Mouse (Mus musculus) G1E (cell line): Measurements from ENCODE around the gene Ldb3.

Experiments used
- CTCF ChIP-seq: IDR thresholded peaks from 2 replicates; pipeline ENCODE4 v1.5.1; 2012; ENCODE audit warnings: low read depth, low read length, inconsistent platforms, mixed read lengths
- GATA1 ChIP-seq: IDR thresholded peaks from 2 replicates; pipeline ENCODE4 v1.6.1; 2012; ENCODE audit warnings: borderline replicate concordance, low read length, inconsistent platforms, mixed read lengths
- GATA2 ChIP-seq: IDR thresholded peaks from 2 replicates; pipeline ENCODE4 v1.6.1; 2012; ENCODE audit warnings: low read depth, low read length, inconsistent platforms, borderline replicate concordance
- POLR2AphosphoS5 ChIP-seq: IDR thresholded peaks from 2 replicates; pipeline ENCODE4 v1.6.1; 2012; ENCODE audit warnings: low read depth, low read length, inconsistent platforms; ENCODE audit not compliant: insufficient replicate concordance

GRCm38 (mm10) chr14:34548391-34549001 lies 40.0 kb downstream of the Ldb3 start:
- TF ChIP-seq CTCF (no peak), GATA1 (no peak), POLR2AphosphoS5 (no peak), GATA2 (no peak)
